Mouse (Mus musculus): ENCODE measurements around the gene Rnd3.
A peak's percentile ranks its signal among the peaks of the same experiment; 100 is the strongest.

Gene Rnd3

GRCm38 (mm10) chr2:51148975-51149374, at the start of gene Rnd3:
Rnd3 (minus strand) TSS chr2:51149111.
- peak; percentile 98 for DNase-seq (ENCODE audit: low read depth, low spot score)

- DNase-seq (ENCODE audit: low read depth, low spot score) = no peak
These were observed 43.4 kb upstream of the Rnd3 start for GRCm38 (mm10) chr2:51192319-51192718.

GRCm38 (mm10) chr2:51185762-51186161, 36.9 kb upstream of the Rnd3 start:
- DNase-seq (ENCODE audit: low read depth, low spot score) = no peak

- DNase-seq (ENCODE audit: low read depth, low spot score) = no peak
These were observed 34.1 kb upstream of the Rnd3 start for GRCm38 (mm10) chr2:51182990-51183389.

- peak; percentile 35 for DNase-seq (ENCODE audit: low read depth, low spot score)
These were observed 32.5 kb upstream of the Rnd3 start for GRCm38 (mm10) chr2:51181376-51181775.

- no peak for DNase-seq (ENCODE audit: low read depth, low spot score)
These were observed 30.2 kb upstream of the Rnd3 start for GRCm38 (mm10) chr2:51179096-51179495.

- DNase-seq (ENCODE audit: low read depth, low spot score) = no peak
These were observed 28.7 kb upstream of the Rnd3 start for GRCm38 (mm10) chr2:51177615-51178014.

- no peak for DNase-seq (ENCODE audit: low read depth, low spot score)
These were observed 26.4 kb upstream of the Rnd3 start for GRCm38 (mm10) chr2:51175276-51175675.

GRCm38 (mm10) chr2:51161110-51161509, 12.2 kb upstream of the Rnd3 start:
- DNase-seq (ENCODE audit: low read depth, low spot score) = no peak

GRCm38 (mm10) chr2:51148454-51148853, 457 bp downstream of the Rnd3 start:
- no peak for DNase-seq (ENCODE audit: low read depth, low spot score)

- DNase-seq (ENCODE audit: low read depth, low spot score) = no peak
These were observed 875 bp downstream of the Rnd3 start for GRCm38 (mm10) chr2:51148065-51148407.

- DNase-seq (ENCODE audit: low read depth, low spot score) = peak; percentile 67
These were observed 1.4 kb downstream of the Rnd3 start for GRCm38 (mm10) chr2:51147318-51148064.

GRCm38 (mm10) chr2:51146871-51147317, 2.0 kb downstream of the Rnd3 start:
- peak; percentile 57 for DNase-seq (ENCODE audit: low read depth, low spot score)

GRCm38 (mm10) chr2:51145838-51146470, 3.0 kb downstream of the Rnd3 start:
- DNase-seq (ENCODE audit: low read depth, low spot score) = peak; percentile 54

GRCm38 (mm10) chr2:51144380-51145120, 4.4 kb downstream of the Rnd3 start:
- no peak for DNase-seq (ENCODE audit: low read depth, low spot score)

GRCm38 (mm10) chr2:51142422-51142821, 6.5 kb downstream of the Rnd3 start:
- DNase-seq (ENCODE audit: low read depth, low spot score) = no peak

GRCm38 (mm10) chr2:51141345-51141744, 7.6 kb downstream of the Rnd3 start:
- DNase-seq (ENCODE audit: low read depth, low spot score) = no peak

GRCm38 (mm10) chr2:51140486-51140885, 8.4 kb downstream of the Rnd3 start:
- DNase-seq (ENCODE audit: low read depth, low spot score) = peak; percentile 76

- DNase-seq (ENCODE audit: low read depth, low spot score) = peak; percentile 65
These were observed 8.9 kb downstream of the Rnd3 start for GRCm38 (mm10) chr2:51139912-51140446.

- peak; percentile 83 for DNase-seq (ENCODE audit: low read depth, low spot score)
These were observed 9.5 kb downstream of the Rnd3 start for GRCm38 (mm10) chr2:51139218-51139911.

GRCm38 (mm10) chr2:51137726-51138125, 11.2 kb downstream of the Rnd3 start:
- DNase-seq (ENCODE audit: low read depth, low spot score) = no peak

- no peak for DNase-seq (ENCODE audit: low read depth, low spot score)
These were observed 16.7 kb downstream of the Rnd3 start for GRCm38 (mm10) chr2:51132181-51132580.

All from forelimb bud, embryonic 11.5 days (tissue).